Mouse (Mus musculus) brain, embryonic 18.5 days (tissue): ENCODE results near the gene Slc9a3.

Source experiments
- DNase-seq: peaks from one replicate; pipeline ENCODE4 v3.0.0-alpha.2; 2012; ENCODE audit warnings: low read depth, low spot score

Gene Slc9a3

GRCm38 (mm10) chr13:74121141-74121602, at the start of gene Slc9a3:
TSS of gene Slc9a3 (plus strand) at chr13:74121457.
- no peak for DNase-seq

- no peak for DNase-seq
Measured at GRCm38 (mm10) chr13:74071714-74072113, 49.5 kb upstream of the Slc9a3 start.

- DNase-seq: no peak
Measured at GRCm38 (mm10) chr13:74073369-74073768, 47.9 kb upstream of the Slc9a3 start.

- DNase-seq: no peak
Measured at GRCm38 (mm10) chr13:74090265-74090664, 31.0 kb upstream of the Slc9a3 start.

GRCm38 (mm10) chr13:74095936-74096335, 25.3 kb upstream of the Slc9a3 start:
- DNase-seq: no peak

GRCm38 (mm10) chr13:74096715-74097363, 24.4 kb upstream of the Slc9a3 start:
- peak; percentile 34 for DNase-seq

- DNase-seq: no peak
Measured at GRCm38 (mm10) chr13:74098913-74099312, 22.3 kb upstream of the Slc9a3 start.

- no peak for DNase-seq
Measured at GRCm38 (mm10) chr13:74102108-74102830, 19.0 kb upstream of the Slc9a3 start.

- DNase-seq: no peak
Measured at GRCm38 (mm10) chr13:74102831-74103582, 18.2 kb upstream of the Slc9a3 start.

- DNase-seq: no peak
Measured at GRCm38 (mm10) chr13:74104417-74104816, 16.8 kb upstream of the Slc9a3 start.

GRCm38 (mm10) chr13:74107410-74107809, 13.8 kb upstream of the Slc9a3 start:
- no peak for DNase-seq

GRCm38 (mm10) chr13:74112593-74112992, 8.7 kb upstream of the Slc9a3 start:
- DNase-seq: no peak

- DNase-seq: no peak
Measured at GRCm38 (mm10) chr13:74113626-74114191, 7.5 kb upstream of the Slc9a3 start.

GRCm38 (mm10) chr13:74121795-74122330, 606 bp downstream of the Slc9a3 start:
- DNase-seq: no peak

GRCm38 (mm10) chr13:74122632-74123031, 1.4 kb downstream of the Slc9a3 start:
- DNase-seq: no peak

GRCm38 (mm10) chr13:74127571-74127970, 6.3 kb downstream of the Slc9a3 start:
- DNase-seq: no peak

GRCm38 (mm10) chr13:74129909-74130308, 8.7 kb downstream of the Slc9a3 start:
- no peak for DNase-seq

- no peak for DNase-seq
Measured at GRCm38 (mm10) chr13:74138906-74139647, 17.8 kb downstream of the Slc9a3 start.

GRCm38 (mm10) chr13:74140793-74141192, 19.5 kb downstream of the Slc9a3 start:
- DNase-seq: no peak

- DNase-seq: no peak
Measured at GRCm38 (mm10) chr13:74143282-74143681, 22.0 kb downstream of the Slc9a3 start.
